In the genomic region with DNA sequence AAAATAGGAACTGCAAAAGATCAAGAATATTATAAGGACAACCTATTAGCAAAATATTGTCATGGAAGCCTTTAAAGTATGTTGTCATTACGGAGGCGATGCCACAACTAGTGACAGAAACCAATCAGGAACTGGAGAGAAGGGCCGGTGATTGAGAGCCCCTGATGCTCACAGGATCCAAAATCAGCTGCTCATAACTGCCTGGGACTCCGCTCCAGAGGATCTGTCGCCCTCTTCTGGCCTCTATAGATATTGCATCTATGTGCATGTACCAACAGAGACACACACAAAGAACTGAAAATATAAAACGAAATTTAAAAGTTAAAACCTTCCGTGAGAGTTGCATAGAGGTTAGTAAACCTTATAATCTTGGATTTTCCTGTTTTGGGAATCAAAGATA, we compare ENCODE assay signal across 9 mouse cellular contexts. TPM values are rescaled to one million over a fixed set of nuclear protein-coding genes. Genes with fewer than 3 reads are reported as not detected.
A peak's percentile ranks its signal among the peaks of the same experiment; 100 is the strongest.
DNase-seq lines count a peak whose midpoint lies in the region; ATAC-seq and TF ChIP-seq lines count a peak whose summit lies in the region.
"Had no signal": no experiment of that assay in that cellular context is flagged by ENCODE, and none has a peak within 500 bp of the region (broad histone marks: within the 10 kb centered on the region; RNA-seq: fewer than 3 reads in every experiment).

No protein-coding gene starts in this region.

- H3K4me2 ChIP-seq in embryonic facial prominence, embryonic 14.5 days (ENCODE audit: low read depth, low read length), result no peak overlapping the region
- H3K4me2 ChIP-seq: liver, embryonic 15.5 days had no signal

- H3K9me3 ChIP-seq in ES-E14 (ENCODE audit: control insufficient read depth, insufficient read depth, low read depth, low read length), result no peaks in the 10 kb centered on the region
- H3K9me3 ChIP-seq in embryonic facial prominence, embryonic 14.5 days (ENCODE audit: control insufficient read depth, low read length), result 0 out of 2 replicates have a peak, but pooled peaks cover 3% of the 10 kb centered on the region
- H3K9me3 ChIP-seq: liver, embryonic 15.5 days had no signal

- H3K4me3 ChIP-seq in ES-E14 (ENCODE audit: insufficient read depth in 1 of 2, low read depth in 1 of 2, low read length in 2 of 2, poor library complexity in 1 of 2, severe bottlenecking in 1 of 2), result no peak overlapping the region
- no peak overlapping the region for H3K4me3 ChIP-seq in embryonic facial prominence, embryonic 14.5 days (ENCODE audit: low read depth, low read length)
- H3K4me3 ChIP-seq: liver, embryonic 15.5 days had no signal

- no peak for ATAC-seq in embryonic facial prominence, embryonic 14.5 days (ENCODE audit: low read depth)

- H3K27ac ChIP-seq in ES-E14 (ENCODE audit: insufficient read depth, low read depth, low read length, poor library complexity, severe bottlenecking), result no peak overlapping the region
- no peak overlapping the region for H3K27ac ChIP-seq in embryonic facial prominence, embryonic 14.5 days (replicated peaks; ENCODE audit: low read depth, low read length)
- H3K27ac ChIP-seq: liver, embryonic 15.5 days had no signal

- WGBS in embryonic facial prominence, embryonic 14.5 days, result 61% methylated on average over 7 of the region's 7 CpGs

- H3K9ac ChIP-seq in ES-E14 (ENCODE audit: insufficient read depth, low read depth, low read length, poor library complexity, severe bottlenecking), result no peak overlapping the region
- no peak overlapping the region for H3K9ac ChIP-seq in embryonic facial prominence, embryonic 14.5 days (ENCODE audit: low read depth, low read length)
- H3K9ac ChIP-seq: liver, embryonic 15.5 days had no signal

- DNase-seq in kidney, postnatal 10 days, result peak; percentile 27
- no peak for DNase-seq in kidney, adult 18-20 months
- peak; percentile 63 for DNase-seq in A20 (ENCODE audit: low read depth, low spot score)
- peak; percentile 60 for DNase-seq in ES-E14 (ENCODE audit: low read depth, low spot score)
- DNase-seq in embryonic facial prominence, embryonic 14.5 days (ENCODE audit: low spot score), result peak; percentile 8
- peak; percentile 20 for DNase-seq in splenic B cell, adult 2 months (ENCODE audit: low read depth, low spot score)
- no peak for DNase-seq in ovary, postnatal 10 days (ENCODE audit: low spot score)
- no peak for DNase-seq in MN1 (ENCODE audit: low spot score)

- no peaks in the 10 kb centered on the region for H3K36me3 ChIP-seq in ES-E14 (ENCODE audit: control insufficient read depth, insufficient read depth, low read length, poor library complexity, severe bottlenecking)
- no peaks in the 10 kb centered on the region for H3K36me3 ChIP-seq in embryonic facial prominence, embryonic 14.5 days (ENCODE audit: control insufficient read depth, insufficient read depth, low read length)
- H3K36me3 ChIP-seq in splenic B cell, adult 2 months (ENCODE audit: control insufficient read depth, insufficient read depth, low read length, poor library complexity, severe bottlenecking), result no peaks in the 10 kb centered on the region
- H3K36me3 ChIP-seq: liver, embryonic 15.5 days had no signal

- no peaks in the 10 kb centered on the region for H3K4me1 ChIP-seq in ES-E14 (ENCODE audit: control insufficient read depth in 2 of 2, insufficient read depth in 2 of 2, low read length in 2 of 2, poor library complexity in 1 of 2)
- no peaks in the 10 kb centered on the region for H3K4me1 ChIP-seq in embryonic facial prominence, embryonic 14.5 days (ENCODE audit: control insufficient read depth, insufficient read depth, low read length)
- H3K4me1 ChIP-seq: liver, embryonic 15.5 days had no signal

- no peaks in the 10 kb centered on the region for H3K27me3 ChIP-seq in embryonic facial prominence, embryonic 14.5 days (replicated peaks; ENCODE audit: control insufficient read depth, insufficient read depth, low read length)
- H3K27me3 ChIP-seq in splenic B cell, adult 2 months (ENCODE audit: control insufficient read depth, insufficient read depth, low read length, poor library complexity, severe bottlenecking), result no peaks in the 10 kb centered on the region
- H3K27me3 ChIP-seq: liver, embryonic 15.5 days had no signal

- in situ Hi-C loops in ES-E14 (cut with MboI; ENCODE audit: low sequenced_read_pairs in 2 of 2, unreplicated experiment in 2 of 2), result loop anchor here in 1 of 2 experiments (25.0 kb wide), 1 partner anchor 232 kb away; no protein-coding TSS in a partner anchor

TF ChIP-seq in ES-E14, 5 proteins besides CTCF, POLR2A, EP300 and RAD21:
- peak; percentile 71 for TF ChIP-seq ZC3H11A (IDR thresholded peaks at IDR 0.05; ENCODE audit: borderline replicate concordance, low read depth, low read length)
- TF ChIP-seq HCFC1 (IDR thresholded peaks at IDR 0.05; ENCODE audit: borderline replicate concordance, insufficient read depth, low read length), result no peak
- no peak for TF ChIP-seq MAFK (IDR thresholded peaks at IDR 0.05; ENCODE audit: insufficient read depth, low read depth, low read length)

RNA-seq across cellular contexts. Expression of gene Fam124b, which starts 38.1 kb away (rescaled TPM):
- total RNA-seq in ES-E14 (2012; rRNA removed), result 0.18 and 0.26 TPM in 2 replicates
- 1.1 and 1.4 TPM in 2 replicates for polyA plus RNA-seq in embryonic facial prominence, embryonic 14.5 days (2014; fragmentation: Nextera tagmentation; extraction: Ambion mirVana)
- polyA plus RNA-seq: liver, embryonic 15.5 days had no signal

Comparison
In these comparisons a context has a peak if more than half of its experiments do, and no peak if none do; other contexts are left out.
1. DNase-seq: peak in kidney, postnatal 10 days (single experiment), A20 (single experiment), ES-E14 (single experiment), embryonic facial prominence, embryonic 14.5 days (single experiment) and splenic B cell, adult 2 months (single experiment); none in kidney, adult 18-20 months (single experiment), ovary, postnatal 10 days (single experiment) and MN1 (single experiment).